Mouse (Mus musculus) central nervous system, embryonic 18 days (tissue): ENCODE measurements around the gene Hsd17b6. TPM values are rescaled to one million over a fixed set of nuclear protein-coding genes. Genes with fewer than 3 reads are reported as not detected.

Experiments used
- polyA plus RNA-seq: library from polyadenylated mRNA; depleted of rRNA; stranded (reverse); fragments of >200 nt; gene quantifications from 2 replicates; pipeline ENCODE4 v1.2.3, GENCODE M21; 2012; rRNA removed

The Hsd17b6 gene
- not detected in 2 replicates for polyA plus RNA-seq

GRCm38 (mm10) chr10:128007446-128007845 is at the start of gene Hsd17b6:
Gene Hsd17b6 (minus strand): TSS chr10:128007611.

GRCm38 (mm10) chr10:128015068-128015934 is 7.9 kb upstream of the Hsd17b6 start, which contains the start of gene Prim1:
Gene Prim1 (plus strand): TSS chr10:128015168.

Other genes with a start within 250 kb of the Hsd17b6 start
- 0.05 and 0.07 TPM in 2 replicates for gene Rdh1, start 247.9 kb downstream of the Hsd17b6 start, polyA plus RNA-seq
- 0.63 TPM in 1 of 2 replicates, not detected in the other for gene Rdh16f1, start 247.8 kb downstream of the Hsd17b6 start, polyA plus RNA-seq
- gene Rdh9, start 231.2 kb downstream of the Hsd17b6 start, polyA plus RNA-seq, result 0.61 TPM in 1 of 2 replicates, not detected in the other
- gene Rdh16, start 206.5 kb downstream of the Hsd17b6 start, polyA plus RNA-seq, result 0.03 and 0.05 TPM in 2 replicates
- gene Rdh19, start 157.7 kb downstream of the Hsd17b6 start, polyA plus RNA-seq, result not detected in 2 replicates
- not detected in 2 replicates for gene Rdh16f2, start 141.1 kb downstream of the Hsd17b6 start, polyA plus RNA-seq
- gene Rdh7, start 118.8 kb downstream of the Hsd17b6 start, polyA plus RNA-seq, result not detected in 2 replicates
- gene Sdr9c7, start 109.1 kb downstream of the Hsd17b6 start, polyA plus RNA-seq, result not detected in 2 replicates
- 28.8 and 29.3 TPM in 2 replicates for gene Prim1, start 7.6 kb upstream of the Hsd17b6 start, polyA plus RNA-seq
- 338 and 351 TPM in 2 replicates for gene Naca, start 28.0 kb upstream of the Hsd17b6 start, polyA plus RNA-seq
- 78.8 and 81.9 TPM in 2 replicates for gene Ptges3, start 51.3 kb upstream of the Hsd17b6 start, polyA plus RNA-seq
- gene Atp5b, start 75.7 kb upstream of the Hsd17b6 start, polyA plus RNA-seq, result 1,417 and 1,472 TPM in 2 replicates
- gene Baz2a, start 84.0 kb upstream of the Hsd17b6 start, polyA plus RNA-seq, result 23.7 and 23.9 TPM in 2 replicates
- 15.2 and 16.2 TPM in 2 replicates for gene Rbms2, start 172.7 kb upstream of the Hsd17b6 start, polyA plus RNA-seq
- 4.4 and 4.9 TPM in 2 replicates for gene Gls2, start 186.8 kb upstream of the Hsd17b6 start, polyA plus RNA-seq
- gene Spryd4, start 204.2 kb upstream of the Hsd17b6 start, polyA plus RNA-seq, result 13.7 and 13.9 TPM in 2 replicates
- gene Mip, start 218.2 kb upstream of the Hsd17b6 start, polyA plus RNA-seq, result 0.05 and 0.11 TPM in 2 replicates
- 8.5 and 8.8 TPM in 2 replicates for gene Timeless, start 224.5 kb upstream of the Hsd17b6 start, polyA plus RNA-seq
- 0.12 TPM in 2 replicates for gene Apon, start 246.5 kb upstream of the Hsd17b6 start, polyA plus RNA-seq